Mouse (Mus musculus) limb, embryonic 11.5 days (tissue): Measurements from ENCODE around the gene Cdc5l. TPM values are rescaled to one million over a fixed set of nuclear protein-coding genes. Genes with fewer than 3 reads are reported as not detected.
A peak's percentile ranks its signal among the peaks of the same experiment; 100 is the strongest.

Experiments
- ATAC-seq: fragments of 200-750 bp; cut with Nextera tagmentation; 2 replicates; pipeline ENCODE4 v1.8.0; 2017; ENCODE audit warnings: low read depth; ENCODE audit not compliant: insufficient number of reproducible peaks, low FRiP score, low TSS enrichment
- DNase-seq: peaks from one replicate; pipeline ENCODE4 v3.0.0-alpha.2; 2015; ENCODE audit warnings: low spot score
- H3K27ac ChIP-seq: fragments of 300-500 bp; sonication (generic); replicated peaks from 2 replicates; pipeline ENCODE4 v1.5.1; 2014; ENCODE audit warnings: low read depth, mild to moderate bottlenecking, low read length
- H3K27me3 ChIP-seq: fragments of 300-500 bp; sonication (generic); 2 replicates; pipeline ENCODE4 v1.6.1; 2014; ENCODE audit warnings: mild to moderate bottlenecking, low read length, mixed read lengths; ENCODE audit not compliant: control insufficient read depth, insufficient read depth
- H3K36me3 ChIP-seq: fragments of 300-500 bp; sonication (generic); 2 replicates; pipeline ENCODE4 v1.6.1; 2014; ENCODE audit warnings: mild to moderate bottlenecking, low read length, moderate library complexity, mixed read lengths; ENCODE audit not compliant: control insufficient read depth, insufficient read depth
- H3K4me1 ChIP-seq: fragments of 300-500 bp; sonication (generic); 2 replicates; pipeline ENCODE4 v1.6.1; 2014; ENCODE audit warnings: low read length, mixed read lengths; ENCODE audit not compliant: control insufficient read depth, insufficient read depth
- H3K4me2 ChIP-seq: fragments of 300-500 bp; sonication (generic); 2 replicates; pipeline ENCODE4 v1.6.1; 2014; ENCODE audit warnings: low read depth, mild to moderate bottlenecking, moderate library complexity; ENCODE audit not compliant: severe bottlenecking
- H3K4me3 ChIP-seq: fragments of 300-500 bp; sonication (generic); 2 replicates; pipeline ENCODE4 v1.5.1; 2014; ENCODE audit warnings: low read depth, low read length
- H3K9ac ChIP-seq: fragments of 300-500 bp; sonication (generic); 2 replicates; pipeline ENCODE4 v1.6.1; 2014; ENCODE audit warnings: mild to moderate bottlenecking, low read length
- H3K9me3 ChIP-seq: fragments of 300-500 bp; sonication (generic); 2 replicates; pipeline ENCODE4 v1.6.1; 2016; ENCODE audit warnings: low read length; ENCODE audit not compliant: control insufficient read depth
- WGBS: fragments of 180-500 bp; shearing (Covaris S2); extraction: QIAGEN DNeasy Blood & Tissue Kit; methylation state at CpG from one replicate; pipeline ENCODE4 v1.1.7; 2014; 5-methylcytosine and 5-hydroxymethylcytosine counted together
- polyA plus RNA-seq: library from polyadenylated mRNA; unstranded; fragments of >200 nt; fragmentation: Nextera tagmentation; extraction: Ambion mirVana; gene quantifications from 2 replicates; pipeline ENCODE4 v1.2.1, GENCODE M21; 2014

The Cdc5l gene
- polyA plus RNA-seq, 1 experiment from 2014 or later: 88.4 TPM

GRCm38 (mm10) chr17:45397541-45397940 lies 36.0 kb downstream of the Cdc5l start:
- no peak overlapping the region for H3K4me3 ChIP-seq
- H3K4me2 ChIP-seq: no peak overlapping the region
- H3K9me3 ChIP-seq: no peaks in the 10 kb centered on the region
- no peak overlapping the region for H3K27ac ChIP-seq
- 75% methylated on average over 3 of the region's 3 CpGs for WGBS
- no peak for DNase-seq
- no peak overlapping the region for H3K9ac ChIP-seq
- peaks cover 8% of the 10 kb centered on the region for H3K36me3 ChIP-seq
- no peak for ATAC-seq
- no peaks in the 10 kb centered on the region for H3K27me3 ChIP-seq
- H3K4me1 ChIP-seq: no peaks in the 10 kb centered on the region

GRCm38 (mm10) chr17:45394612-45395011 lies 38.9 kb downstream of the Cdc5l start:
- Histone ChIP-seq H3K4me3 (no peak overlapping the region), H3K9me3 (no peaks in the 10 kb centered on the region), H3K9ac (no peak overlapping the region), H3K27me3 (no peaks in the 10 kb centered on the region), H3K36me3 (peaks cover 20% of the 10 kb centered on the region; the same call in 1 of the 2 replicates), H3K4me1 (no peaks in the 10 kb centered on the region), H3K4me2 (no peak overlapping the region), H3K27ac (no peak overlapping the region)
- DNase-seq (no peak), ATAC-seq (no peak)
- 78% methylated on average over 9 of the region's 9 CpGs for WGBS

DNA sequence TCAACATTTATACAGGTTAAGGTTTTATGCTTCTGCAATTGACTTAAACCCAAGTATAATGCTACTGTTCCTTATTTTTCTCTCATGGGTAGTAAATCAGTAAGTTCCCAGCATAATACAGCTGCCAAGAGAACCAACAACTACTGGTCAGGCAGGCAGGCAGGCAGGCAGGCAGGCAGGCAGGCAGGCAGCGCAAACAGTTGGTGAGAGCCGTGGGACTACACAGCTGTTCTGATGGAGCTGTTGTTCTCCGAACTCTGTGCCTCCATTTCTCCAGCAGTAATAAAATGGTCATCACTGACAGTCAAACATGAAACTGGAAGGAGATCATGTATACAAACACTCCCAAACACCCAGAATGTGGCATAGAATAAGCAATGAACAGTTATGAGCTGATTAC lies 39.8 kb downstream of the Cdc5l start:
- no peak for ATAC-seq
- DNase-seq: no peak
- no peak overlapping the region for H3K27ac ChIP-seq
- H3K4me1 ChIP-seq: no peaks in the 10 kb centered on the region
- WGBS: 89% methylated on average over 3 of the region's 3 CpGs
- H3K9me3 ChIP-seq: no peaks in the 10 kb centered on the region
- H3K9ac ChIP-seq: no peak overlapping the region
- no peaks in the 10 kb centered on the region for H3K27me3 ChIP-seq
- H3K4me3 ChIP-seq: no peak overlapping the region
- no peak overlapping the region for H3K4me2 ChIP-seq
- peaks cover 16% of the 10 kb centered on the region; the same call in 1 of the 2 replicates for H3K36me3 ChIP-seq

GRCm38 (mm10) chr17:45389896-45390295 lies 43.6 kb downstream of the Cdc5l start:
- no peak for DNase-seq
- Histone ChIP-seq H3K4me1 (no peaks in the 10 kb centered on the region), H3K9me3 (no peaks in the 10 kb centered on the region), H3K27ac (no peak overlapping the region), H3K9ac (no peak overlapping the region), H3K4me3 (no peak overlapping the region), H3K4me2 (no peak overlapping the region), H3K36me3 (peaks cover 21% of the 10 kb centered on the region; the same call in 1 of the 2 replicates), H3K27me3 (no peaks in the 10 kb centered on the region)
- no peak for ATAC-seq
- WGBS: 95% methylated on average over 5 of the region's 5 CpGs

DNA sequence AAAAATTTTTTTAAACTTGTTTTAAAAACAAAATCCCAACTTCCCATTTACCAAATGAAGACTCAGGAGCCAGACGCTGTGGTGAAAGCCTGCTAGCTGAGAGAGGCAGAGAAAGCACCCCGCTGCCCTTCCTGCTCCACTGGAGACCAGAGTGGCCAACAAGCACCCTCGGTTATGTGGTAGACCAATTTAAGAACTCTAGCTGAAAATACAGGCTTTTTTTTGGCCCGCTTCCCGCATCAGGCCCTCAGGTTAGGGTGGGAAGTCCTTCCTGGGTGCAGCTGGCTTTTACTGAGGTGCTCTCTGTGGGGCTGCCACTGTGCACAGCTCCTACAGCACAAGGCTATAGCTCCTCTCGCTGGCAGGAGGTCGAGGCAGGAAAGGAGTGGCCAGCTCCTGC lies 46.6 kb downstream of the Cdc5l start:
- H3K4me3 ChIP-seq: no peak overlapping the region
- no peak overlapping the region for H3K9ac ChIP-seq
- no peaks in the 10 kb centered on the region for H3K9me3 ChIP-seq
- WGBS: 88% methylated on average over 7 of the region's 7 CpGs
- H3K36me3 ChIP-seq: peaks cover 15% of the 10 kb centered on the region; the same call in 1 of the 2 replicates
- no peak for ATAC-seq
- no peak overlapping the region for H3K27ac ChIP-seq
- no peaks in the 10 kb centered on the region for H3K4me1 ChIP-seq
- H3K27me3 ChIP-seq: no peaks in the 10 kb centered on the region
- DNase-seq: no peak
- H3K4me2 ChIP-seq: no peak overlapping the region

GRCm38 (mm10) chr17:45383305-45383704 lies 50.2 kb downstream of the Cdc5l start:
- H3K9me3 ChIP-seq: no peaks in the 10 kb centered on the region
- no peaks in the 10 kb centered on the region for H3K27me3 ChIP-seq
- H3K27ac ChIP-seq: 0 out of 2 replicates have a peak overlapping the region, but pooled peaks have one; percentile 3
- DNase-seq: no peak
- no peak overlapping the region for H3K4me3 ChIP-seq
- peaks cover 2% of the 10 kb centered on the region; the same call in 1 of the 2 replicates for H3K36me3 ChIP-seq
- 82% methylated on average over 3 of the region's 3 CpGs for WGBS
- no peak for ATAC-seq
- no peak overlapping the region for H3K4me2 ChIP-seq
- no peak overlapping the region for H3K9ac ChIP-seq
- no peaks in the 10 kb centered on the region for H3K4me1 ChIP-seq

GRCm38 (mm10) chr17:45379271-45379784 lies 54.2 kb downstream of the Cdc5l start:
- 93% methylated on average over 9 of the region's 9 CpGs for WGBS

GRCm38 (mm10) chr17:45377323-45377722 lies 56.2 kb downstream of the Cdc5l start:
- Histone ChIP-seq H3K4me3 (no peak overlapping the region), H3K27ac (peak overlapping the region; percentile 65), H3K4me1 (0 out of 2 replicates have a peak, but pooled peaks cover 3% of the 10 kb centered on the region), H3K36me3 (no peaks in the 10 kb centered on the region), H3K27me3 (0 out of 2 replicates have a peak, but pooled peaks cover 3% of the 10 kb centered on the region), H3K4me2 (no peak overlapping the region), H3K9ac (no peak overlapping the region), H3K9me3 (no peaks in the 10 kb centered on the region)
- peak; percentile 41 for DNase-seq
- 38% methylated on average over 5 of the region's 5 CpGs for WGBS
- ATAC-seq: 0 out of 2 replicates have a peak, but pooled peaks have one; percentile 20

More at GRCm38 (mm10) chr17:45379271-45379784, 54.2 kb downstream of the Cdc5l start:
- Histone ChIP-seq H3K4me1 (0 out of 2 replicates have a peak, but pooled peaks cover 3% of the 10 kb centered on the region), H3K4me3 (no peak overlapping the region), H3K9ac (no peak overlapping the region), H3K9me3 (no peaks in the 10 kb centered on the region), H3K27me3 (no peaks in the 10 kb centered on the region), H3K36me3 (no peaks in the 10 kb centered on the region), H3K27ac (no peak overlapping the region), H3K4me2 (no peak overlapping the region)
- DNase-seq (no peak), ATAC-seq (no peak)
